Comparison of ENCODE assay signal across 15 mouse cellular contexts in the genomic region with DNA sequence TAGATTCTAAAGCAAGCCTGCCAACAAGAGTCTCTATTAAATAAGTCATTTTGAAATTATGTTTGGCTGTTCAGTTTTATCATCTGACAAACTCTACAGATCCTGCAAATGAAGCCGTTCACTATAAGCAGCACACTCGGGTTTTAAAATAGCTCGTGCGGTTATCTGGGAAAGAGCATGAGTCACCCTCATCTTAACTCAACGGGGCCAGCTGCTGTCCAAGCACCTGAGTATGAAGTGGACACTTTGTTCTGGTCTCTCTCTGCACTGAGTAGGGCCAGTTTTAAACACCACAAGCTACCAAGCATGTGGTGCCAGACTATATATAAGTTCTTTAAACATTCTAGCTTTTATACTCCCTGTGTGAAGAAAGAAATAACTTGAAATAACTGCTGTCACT.
"Had no signal": no experiment of that assay in that cellular context is flagged by ENCODE, and none has a peak within 500 bp of the region (broad histone marks: within the 10 kb centered on the region; RNA-seq: fewer than 3 reads in every experiment).

No protein-coding gene starts in this region.

- H3K9ac ChIP-seq: limb, embryonic 15.5 days; liver, embryonic 12.5 days; lung, embryonic 14.5 days; neural tube, embryonic 13.5 days had no signal

- H3K9me3 ChIP-seq: limb, embryonic 15.5 days; liver, embryonic 12.5 days; midbrain, embryonic 10.5 days; neural tube, embryonic 13.5 days had no signal

- ATAC-seq: liver, embryonic 12.5 days had no signal

- DNase-seq: kidney, postnatal 25 days; layer of hippocampus, adult 9-11 months; layer of hippocampus, postnatal 36 days; lung, embryonic 14.5 days; lung, postnatal 10 days; lung, postnatal 4 days; midbrain, embryonic 14.5 days; retina, postnatal 1 day; right cerebral cortex, postnatal 4 days; spleen, adult 18-20 months; thymus, postnatal 36 days had no signal

- H3K27me3 ChIP-seq: limb, embryonic 15.5 days; liver, embryonic 12.5 days; neural tube, embryonic 13.5 days had no signal

- H3K36me3 ChIP-seq: limb, embryonic 15.5 days; liver, embryonic 12.5 days; midbrain, embryonic 10.5 days; neural tube, embryonic 13.5 days had no signal

- H3K4me3 ChIP-seq: limb, embryonic 15.5 days; liver, embryonic 12.5 days; midbrain, embryonic 10.5 days; neural tube, embryonic 13.5 days had no signal

- H3K4me2 ChIP-seq: limb, embryonic 15.5 days; liver, embryonic 12.5 days; lung, embryonic 14.5 days; neural tube, embryonic 13.5 days had no signal

- H3K4me1 ChIP-seq: limb, embryonic 15.5 days; liver, embryonic 12.5 days; midbrain, embryonic 10.5 days; neural tube, embryonic 13.5 days had no signal

- H3K27ac ChIP-seq: limb, embryonic 15.5 days; liver, embryonic 12.5 days; midbrain, embryonic 10.5 days; neural tube, embryonic 13.5 days had no signal
